In genomic region chr5:125805327-125805726, GRCm38 (mm10) we compare ENCODE assay signal across 17 mouse cellular contexts.
A peak's percentile ranks its signal among the peaks of the same experiment; 100 is the strongest.
DNase-seq lines count a peak whose midpoint lies in the region; ATAC-seq and TF ChIP-seq lines count a peak whose summit lies in the region.
"Had no signal": no experiment of that assay in that cellular context is flagged by ENCODE, and none has a peak within 500 bp of the region (broad histone marks: within the 10 kb centered on the region; RNA-seq: fewer than 3 reads in every experiment).

No protein-coding gene starts in this region.

- ATAC-seq in forebrain, embryonic 11.5 days (replicated peaks; ENCODE audit: low FRiP score): peak; percentile 69
- ATAC-seq: intestine, embryonic 15.5 days had no signal

- H3K27me3 ChIP-seq in forebrain, embryonic 11.5 days (ENCODE audit: control insufficient read depth, insufficient read depth, low read length): no peaks in the 10 kb centered on the region
- no peaks in the 10 kb centered on the region for H3K27me3 ChIP-seq in forebrain, embryonic 10.5 days (ENCODE audit: poor library complexity, severe bottlenecking)
- H3K27me3 ChIP-seq: embryonic facial prominence, embryonic 12.5 days; heart, embryonic 13.5 days; intestine, embryonic 15.5 days; liver, embryonic 13.5 days; midbrain, embryonic 12.5 days; stomach, embryonic 15.5 days had no signal

- no peak overlapping the region for H3K4me2 ChIP-seq in forebrain, embryonic 11.5 days (ENCODE audit: low read depth, low read length, severe bottlenecking)
- H3K4me2 ChIP-seq: embryonic facial prominence, embryonic 12.5 days; heart, embryonic 13.5 days; intestine, embryonic 15.5 days; liver, embryonic 13.5 days; midbrain, embryonic 12.5 days; stomach, embryonic 15.5 days had no signal

- no peaks in the 10 kb centered on the region for H3K9me3 ChIP-seq in forebrain, embryonic 11.5 days (ENCODE audit: control insufficient read depth, low read length)
- H3K9me3 ChIP-seq in forebrain, embryonic 10.5 days: no peaks in the 10 kb centered on the region
- H3K9me3 ChIP-seq: embryonic facial prominence, embryonic 12.5 days; intestine, embryonic 15.5 days; midbrain, embryonic 12.5 days; stomach, embryonic 15.5 days had no signal

- 44% methylated on average over 5 of the region's 5 CpGs for WGBS in forebrain, embryonic 11.5 days
- WGBS in forebrain, embryonic 10.5 days: 73% methylated on average over 5 of the region's 5 CpGs

- no peak overlapping the region for H3K9ac ChIP-seq in forebrain, embryonic 11.5 days (ENCODE audit: low read length)
- H3K9ac ChIP-seq: embryonic facial prominence, embryonic 12.5 days; heart, embryonic 13.5 days; intestine, embryonic 15.5 days; liver, embryonic 13.5 days; midbrain, embryonic 12.5 days; stomach, embryonic 15.5 days had no signal

- H3K36me3 ChIP-seq in forebrain, embryonic 11.5 days (ENCODE audit: control insufficient read depth, insufficient read depth, low read length): no peaks in the 10 kb centered on the region
- H3K36me3 ChIP-seq in forebrain, embryonic 10.5 days (replicated peaks): no peaks in the 10 kb centered on the region
- H3K36me3 ChIP-seq: embryonic facial prominence, embryonic 12.5 days; heart, embryonic 13.5 days; intestine, embryonic 15.5 days; liver, embryonic 13.5 days; midbrain, embryonic 12.5 days; stomach, embryonic 15.5 days had no signal

- peaks cover 6% of the 10 kb centered on the region; the same call in 1 of the 2 replicates for H3K4me1 ChIP-seq in forebrain, embryonic 11.5 days (replicated peaks; ENCODE audit: control insufficient read depth, insufficient read depth, low read length)
- H3K4me1 ChIP-seq in forebrain, embryonic 10.5 days: peaks cover 18% of the 10 kb centered on the region
- H3K4me1 ChIP-seq: embryonic facial prominence, embryonic 12.5 days; heart, embryonic 13.5 days; intestine, embryonic 15.5 days; liver, embryonic 13.5 days; stomach, embryonic 15.5 days had no signal

- H3K4me3 ChIP-seq in forebrain, embryonic 11.5 days (ENCODE audit: low read depth, low read length): no peak overlapping the region
- no peak overlapping the region for H3K4me3 ChIP-seq in forebrain, embryonic 10.5 days
- no peak overlapping the region for H3K4me3 ChIP-seq in left cerebral cortex, adult 2 months
- H3K4me3 ChIP-seq: embryonic facial prominence, embryonic 12.5 days; heart, embryonic 13.5 days; intestine, embryonic 15.5 days; liver, embryonic 13.5 days; midbrain, embryonic 12.5 days; stomach, embryonic 15.5 days had no signal

- no peak for DNase-seq in forebrain, embryonic 11.5 days (ENCODE audit: low spot score)
- no peak for DNase-seq in forebrain, embryonic 10.5 days (ENCODE audit: extremely low spot score, low spot score)
- peak; percentile 82 to 93 for DNase-seq in frontal cortex, postnatal 36 days (ENCODE audit: low spot score in 2 of 2)
- DNase-seq in left cerebral cortex, adult 2 months (ENCODE audit: extremely low spot score in 1 of 2, low spot score in 2 of 2): peak; percentile 68 to 79
- peak; percentile 81 to 93 for DNase-seq in right cerebral cortex, postnatal 36 days (ENCODE audit: low spot score in 2 of 2)
- no peak for DNase-seq in kidney, adult 8-10 months
- no peak for DNase-seq in embryo, embryonic 10.5 days (ENCODE audit: low spot score)
- no peak for DNase-seq in heart, postnatal 14 days
- DNase-seq: adrenal gland, adult 2 months; cerebellum, adult 9-11 months; liver, embryonic 13.5 days; lung, postnatal 10 days had no signal

- H3K27ac ChIP-seq in forebrain, embryonic 11.5 days (ENCODE audit: low read depth, low read length): no peak overlapping the region
- no peak overlapping the region for H3K27ac ChIP-seq in forebrain, embryonic 10.5 days
- H3K27ac ChIP-seq in left cerebral cortex, adult 2 months: peak overlapping the region; percentile 79
- H3K27ac ChIP-seq: embryonic facial prominence, embryonic 12.5 days; heart, embryonic 13.5 days; intestine, embryonic 15.5 days; liver, embryonic 13.5 days; midbrain, embryonic 12.5 days; stomach, embryonic 15.5 days had no signal

- intact Hi-C loops in left cerebral cortex, adult 2 months (cut with DNase I): loop anchor here (1.0 to 10.0 kb wide), 4 partner anchors 24 to 273 kb away; no protein-coding TSS in a partner anchor
- intact Hi-C loops in heart, postnatal 14 days (cut with DNase I): no loop called here

- TF ChIP-seq CTCF in left cerebral cortex, adult 2 months (IDR thresholded peaks at IDR 0.05): no peak

Comparison
In these comparisons a context has a peak if more than half of its experiments do, and no peak if none do; other contexts are left out.
1. DNase-seq: peak in frontal cortex, postnatal 36 days (2 of 2), left cerebral cortex, adult 2 months (2 of 2) and right cerebral cortex, postnatal 36 days (2 of 2); none in forebrain, embryonic 11.5 days (single experiment), forebrain, embryonic 10.5 days (single experiment), kidney, adult 8-10 months (0 of 2), embryo, embryonic 10.5 days (single experiment) and heart, postnatal 14 days (0 of 2).